Mouse (Mus musculus) small intestine, adult 2 months (tissue): Measurements from ENCODE around the gene Diexf.

Source experiments
- CTCF ChIP-seq: fragments of 200-500 bp; IDR thresholded peaks from 2 replicates; pipeline ENCODE4 v1.5.1; 2012; ENCODE audit warnings: low read depth, mild to moderate bottlenecking, control low read depth, inconsistent platforms, low read length, moderate library complexity, mixed read lengths; ENCODE audit not compliant: insufficient replicate concordance, insufficient read length; ENCODE audit errors: extremely low read depth
- POLR2A ChIP-seq: fragments of 200-500 bp; IDR thresholded peaks from 2 replicates; pipeline ENCODE4 v1.6.1; 2012; ENCODE audit warnings: low read depth, mild to moderate bottlenecking, control low read depth, inconsistent platforms, low read length, moderate library complexity

DNA sequence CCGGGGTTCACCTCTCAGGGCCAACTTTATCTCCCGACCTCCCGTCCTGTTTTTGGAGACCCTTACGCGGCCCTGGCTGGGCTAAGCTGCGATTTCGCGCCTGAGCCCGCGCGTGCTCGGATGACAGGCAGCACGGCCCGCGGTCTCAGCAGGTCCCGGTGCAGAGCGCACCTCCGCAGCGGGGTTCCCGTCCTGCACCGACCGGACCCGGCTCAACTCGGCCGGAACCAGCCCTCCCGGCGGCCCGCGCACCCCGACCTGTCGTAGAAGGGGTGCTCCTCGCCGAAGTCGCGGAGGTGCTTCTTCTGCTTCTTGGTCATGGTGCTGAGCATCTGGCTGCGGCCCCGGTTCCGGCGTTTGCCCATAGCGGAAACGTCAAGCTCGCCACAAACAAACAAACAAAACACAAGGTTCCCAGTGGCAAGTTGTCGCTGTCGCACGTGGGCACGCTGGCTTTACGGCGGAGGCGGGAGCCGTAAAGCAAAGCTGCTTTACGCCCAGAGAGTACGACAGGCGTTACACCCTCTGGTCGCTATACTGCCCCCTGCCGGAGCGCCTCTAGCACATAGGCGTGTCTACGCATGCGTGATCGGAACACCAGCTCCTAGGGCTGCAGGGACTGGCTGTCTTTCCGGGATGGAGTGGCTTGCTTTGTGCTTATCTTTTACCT is at the start of gene Diexf:
- TF ChIP-seq CTCF = peak; percentile 94
- TF ChIP-seq POLR2A = peak; percentile 54
